Mouse (Mus musculus) MEL (cell line): ENCODE results near the gene Gm28048. TPM values are rescaled to one million over a fixed set of nuclear protein-coding genes. Genes with fewer than 3 reads are reported as not detected.
A peak's percentile ranks its signal among the peaks of the same experiment; 100 is the strongest.

Source experiments
- DNase-seq: peaks from one replicate; pipeline ENCODE4 v3.0.0; 2011; ENCODE audit warnings: low read depth, low spot score
- H3K27ac ChIP-seq: 2 replicates; pipeline ENCODE4 v1.5.1; 2012; ENCODE audit warnings: low read depth, mild to moderate bottlenecking, control low read depth, low read length, moderate library complexity; ENCODE audit not compliant: control insufficient read depth
- H3K27me3 ChIP-seq, 2 experiments: fragments of 150-350 bp in 1 of 2; sonication (generic) in 1 of 2; 2 replicates each; pipeline ENCODE4 v1.6.1; 2012; ENCODE audit warnings: low read length in 2 of 2, mild to moderate bottlenecking in 2 of 2, improper control_type of control experiment in 1 of 2, moderate library complexity in 1 of 2; ENCODE audit not compliant: insufficient read depth in 2 of 2, control insufficient read depth in 1 of 2
- H3K36me3 ChIP-seq, 2 experiments: 2 replicates each; pipeline ENCODE4 v1.6.1; 2012 to 2014; ENCODE audit warnings: low read length in 2 of 2, improper control_type of control experiment in 1 of 2, inconsistent platforms in 1 of 2, mild to moderate bottlenecking in 1 of 2; ENCODE audit not compliant: insufficient read depth in 2 of 2, control insufficient read depth in 1 of 2
- H3K4me1 ChIP-seq, 2 experiments: fragments of 150-350 bp in 1 of 2; sonication (generic) in 1 of 2; 2 replicates each; pipeline ENCODE4 v1.6.1; 2012; ENCODE audit warnings: low read length in 2 of 2, improper control_type of control experiment in 1 of 2, mild to moderate bottlenecking in 1 of 2; ENCODE audit not compliant: insufficient read depth in 2 of 2, control insufficient read depth in 1 of 2
- H3K4me3 ChIP-seq, 2 experiments: fragments of 150-350 bp in 1 of 2; sonication (generic) in 1 of 2; 2 replicates each; pipeline ENCODE4 v1.5.1; 2012; ENCODE audit warnings: low read depth in 2 of 2, low read length in 2 of 2, mild to moderate bottlenecking in 2 of 2, moderate library complexity in 2 of 2, control low read depth in 1 of 2, improper control_type of control experiment in 1 of 2; ENCODE audit not compliant: control insufficient read depth in 1 of 2, insufficient read depth in 1 of 2
- H3K79me2 ChIP-seq: 2 replicates; pipeline ENCODE4 v1.6.1; 2012; ENCODE audit warnings: mild to moderate bottlenecking, low read length, moderate library complexity; ENCODE audit not compliant: control insufficient read depth, poor library complexity, insufficient read depth
- H3K9ac ChIP-seq: 2 replicates; pipeline ENCODE4 v1.6.1; 2012; ENCODE audit warnings: low read depth, mild to moderate bottlenecking, control low read depth, low read length, moderate library complexity; ENCODE audit not compliant: control insufficient read depth, poor library complexity, severe bottlenecking
- H3K9me3 ChIP-seq: fragments of 150-350 bp; sonication (generic); replicated peaks from 2 replicates; pipeline ENCODE4 v1.6.1; 2012; ENCODE audit warnings: mild to moderate bottlenecking, low read length, improper control_type of control experiment, moderate library complexity; ENCODE audit not compliant: insufficient read depth
- BHLHE40 ChIP-seq: IDR thresholded peaks from 2 replicates; pipeline ENCODE4 v1.6.1; 2012; ENCODE audit warnings: low read depth, mild to moderate bottlenecking, inconsistent platforms, low read length, improper control_type of control experiment, borderline replicate concordance
- CHD1 ChIP-seq: IDR thresholded peaks from 2 replicates; pipeline ENCODE4 v1.6.1; 2012; ENCODE audit warnings: low read depth, mild to moderate bottlenecking, inconsistent platforms, low read length, improper control_type of control experiment
- CTCF ChIP-seq, 3 experiments: IDR thresholded peaks in 2 of 3; conservative IDR thresholded peaks in 1 of 3; 2 replicates each; pipeline ENCODE4 v1.5.1; 2011 to 2012; ENCODE audit warnings: low read length in 3 of 3, low read depth in 2 of 3, mild to moderate bottlenecking in 2 of 3, improper control_type of control experiment in 1 of 3, inconsistent platforms in 1 of 3, mixed read lengths in 1 of 3, moderate library complexity in 1 of 3; ENCODE audit not compliant: control insufficient read depth in 1 of 3, insufficient read depth in 1 of 3, poor library complexity in 1 of 3, severe bottlenecking in 1 of 3
- E2F4 ChIP-seq: IDR thresholded peaks from 2 replicates; pipeline ENCODE4 v1.6.1; 2011; ENCODE audit warnings: low read depth, low read length, improper control_type of control experiment, borderline replicate concordance
- ELF1 ChIP-seq: IDR thresholded peaks from 2 replicates; pipeline ENCODE4 v1.6.1; 2014; ENCODE audit warnings: low read depth, mild to moderate bottlenecking, inconsistent platforms, low read length, improper control_type of control experiment, moderate library complexity
- ETS1 ChIP-seq: IDR thresholded peaks from 2 replicates; pipeline ENCODE4 v1.6.1; 2012; ENCODE audit warnings: low read depth, mild to moderate bottlenecking, inconsistent platforms, low read length, improper control_type of control experiment, moderate library complexity
- GATA1 ChIP-seq: IDR thresholded peaks from 2 replicates; pipeline ENCODE4 v1.6.1; 2011; ENCODE audit warnings: low read depth, low read length, improper control_type of control experiment
- HCFC1 ChIP-seq: IDR thresholded peaks from 2 replicates; pipeline ENCODE4 v1.6.1; 2012; ENCODE audit warnings: low read depth, mild to moderate bottlenecking, inconsistent platforms, low read length, improper control_type of control experiment, moderate library complexity
- JUND ChIP-seq: IDR thresholded peaks from 2 replicates; pipeline ENCODE4 v1.6.1; 2011; ENCODE audit warnings: low read depth, mild to moderate bottlenecking, improper control_type of control experiment, low read length
- KAT2A ChIP-seq: conservative IDR thresholded peaks from 2 replicates; pipeline ENCODE4 v1.6.1; 2012; ENCODE audit warnings: low read depth, low read length, improper control_type of control experiment, inconsistent platforms
- MAFK ChIP-seq: IDR thresholded peaks from 2 replicates; pipeline ENCODE4 v1.6.1; 2011; ENCODE audit warnings: low read depth, mild to moderate bottlenecking, low read length, improper control_type of control experiment, borderline replicate concordance
- MAX ChIP-seq: IDR thresholded peaks from 2 replicates; pipeline ENCODE4 v1.6.1; 2011; ENCODE audit warnings: low read length, improper control_type of control experiment
- MAZ ChIP-seq: IDR thresholded peaks from 2 replicates; pipeline ENCODE4 v1.6.1; 2012; ENCODE audit warnings: low read depth, mild to moderate bottlenecking, inconsistent platforms, low read length, improper control_type of control experiment
- MEF2A ChIP-seq: IDR thresholded peaks from 2 replicates; pipeline ENCODE4 v1.6.1; 2014; ENCODE audit warnings: low read depth, mild to moderate bottlenecking, inconsistent platforms, low read length, improper control_type of control experiment; ENCODE audit not compliant: poor library complexity, insufficient replicate concordance, severe bottlenecking; ENCODE audit errors: extremely low read depth
- MXI1 ChIP-seq: IDR thresholded peaks from 2 replicates; pipeline ENCODE4 v1.6.1; 2011; ENCODE audit warnings: mild to moderate bottlenecking, low read depth, low read length, improper control_type of control experiment
- MYB ChIP-seq: IDR thresholded peaks from 2 replicates; pipeline ENCODE4 v1.6.1; 2011; ENCODE audit warnings: mild to moderate bottlenecking, low read depth, low read length, improper control_type of control experiment
- MYC ChIP-seq: IDR thresholded peaks from 2 replicates; pipeline ENCODE4 v1.6.1; 2011; ENCODE audit warnings: low read depth, mild to moderate bottlenecking, low read length, improper control_type of control experiment, moderate library complexity
- NRF1 ChIP-seq: IDR thresholded peaks from 2 replicates; pipeline ENCODE4 v1.6.1; 2014; ENCODE audit warnings: low read depth, mild to moderate bottlenecking, inconsistent platforms, low read length, improper control_type of control experiment, moderate library complexity; ENCODE audit not compliant: poor library complexity, insufficient read depth, severe bottlenecking
- POLR2A ChIP-seq, 2 experiments: IDR thresholded peaks; 2 replicates each; pipeline ENCODE4 v1.6.1; 2011 to 2012; ENCODE audit warnings: low read length in 2 of 2, mild to moderate bottlenecking in 2 of 2, control low read depth in 1 of 2, improper control_type of control experiment in 1 of 2, low read depth in 1 of 2, moderate library complexity in 1 of 2; ENCODE audit not compliant: control insufficient read depth in 1 of 2, insufficient read depth in 1 of 2, poor library complexity in 1 of 2
- POLR2AphosphoS2 ChIP-seq: IDR thresholded peaks from 2 replicates; pipeline ENCODE4 v1.6.1; 2011; ENCODE audit warnings: low read length, improper control_type of control experiment
- RCOR1 ChIP-seq: IDR thresholded peaks from 2 replicates; pipeline ENCODE4 v1.6.1; 2012; ENCODE audit warnings: low read depth, mild to moderate bottlenecking, inconsistent platforms, low read length, improper control_type of control experiment
- SIN3A ChIP-seq: IDR thresholded peaks from 2 replicates; pipeline ENCODE4 v1.6.1; 2012; ENCODE audit warnings: low read length, improper control_type of control experiment, inconsistent platforms
- SMC3 ChIP-seq: IDR thresholded peaks from 2 replicates; pipeline ENCODE4 v1.6.1; 2011; ENCODE audit warnings: low read depth, low read length, improper control_type of control experiment
- TAL1 ChIP-seq: IDR thresholded peaks from 2 replicates; pipeline ENCODE4 v1.6.1; 2012; ENCODE audit warnings: mild to moderate bottlenecking, inconsistent platforms, low read length, moderate library complexity, mixed read lengths
- TBP ChIP-seq: IDR thresholded peaks from 2 replicates; pipeline ENCODE4 v1.8.0; 2011; ENCODE audit warnings: low read depth, low read length, improper control_type of control experiment
- UBTF ChIP-seq: IDR thresholded peaks from 2 replicates; pipeline ENCODE4 v1.6.1; 2012; ENCODE audit warnings: low read depth, mild to moderate bottlenecking, inconsistent platforms, low read length, improper control_type of control experiment, moderate library complexity, borderline replicate concordance; ENCODE audit not compliant: insufficient read depth
- USF1 ChIP-seq: IDR thresholded peaks from 2 replicates; pipeline ENCODE4 v1.6.1; 2014; ENCODE audit warnings: low read depth, mild to moderate bottlenecking, inconsistent platforms, low read length, improper control_type of control experiment, moderate library complexity
- USF2 ChIP-seq, 2 experiments: IDR thresholded peaks; 2 replicates each; pipeline ENCODE4 v1.6.1; 2011 to 2012; ENCODE audit warnings: improper control_type of control experiment in 2 of 2, low read length in 2 of 2, borderline replicate concordance in 1 of 2, inconsistent platforms in 1 of 2, low read depth in 1 of 2, mild to moderate bottlenecking in 1 of 2; ENCODE audit not compliant: insufficient read depth in 1 of 2
- ZC3H11A ChIP-seq: IDR thresholded peaks from 2 replicates; pipeline ENCODE4 v1.6.1; 2012; ENCODE audit warnings: low read depth, mild to moderate bottlenecking, inconsistent platforms, low read length, improper control_type of control experiment
- ZKSCAN1 ChIP-seq: IDR thresholded peaks from 2 replicates; pipeline ENCODE4 v1.6.1; 2012; ENCODE audit warnings: low read depth, mild to moderate bottlenecking, inconsistent platforms, low read length, improper control_type of control experiment, moderate library complexity
- ZMIZ1 ChIP-seq: IDR thresholded peaks from 2 replicates; pipeline ENCODE4 v1.6.1; 2012; ENCODE audit warnings: low read depth, mild to moderate bottlenecking, inconsistent platforms, low read length, improper control_type of control experiment, moderate library complexity
- polyA plus RNA-seq, 2 experiments: library from polyadenylated mRNA; stranded (reverse) in 1 of 2; unstranded in 1 of 2; fragments of >175 nt in 1 of 2; fragments of >200 nt in 1 of 2; gene quantifications; 2 replicates each; pipeline versions ENCODE4 v1.2.1 to v1.2.4; 2012; ENCODE audit warnings: low replicate concordance in 2 of 2, low read depth in 1 of 2; ENCODE audit not compliant: insufficient read length in 2 of 2, insufficient read depth in 1 of 2, missing spikeins in 1 of 2
- total RNA-seq: library from RNA; depleted of rRNA; stranded (reverse); fragments of 300-350 nt; gene quantifications from 2 replicates; pipeline ENCODE4 v1.2.3, GENCODE M21; 2012

The Gm28048 gene
- total and polyA plus RNA-seq, 3 experiments = 8.6 to 15.0 TPM; not detected in 1

DNA sequence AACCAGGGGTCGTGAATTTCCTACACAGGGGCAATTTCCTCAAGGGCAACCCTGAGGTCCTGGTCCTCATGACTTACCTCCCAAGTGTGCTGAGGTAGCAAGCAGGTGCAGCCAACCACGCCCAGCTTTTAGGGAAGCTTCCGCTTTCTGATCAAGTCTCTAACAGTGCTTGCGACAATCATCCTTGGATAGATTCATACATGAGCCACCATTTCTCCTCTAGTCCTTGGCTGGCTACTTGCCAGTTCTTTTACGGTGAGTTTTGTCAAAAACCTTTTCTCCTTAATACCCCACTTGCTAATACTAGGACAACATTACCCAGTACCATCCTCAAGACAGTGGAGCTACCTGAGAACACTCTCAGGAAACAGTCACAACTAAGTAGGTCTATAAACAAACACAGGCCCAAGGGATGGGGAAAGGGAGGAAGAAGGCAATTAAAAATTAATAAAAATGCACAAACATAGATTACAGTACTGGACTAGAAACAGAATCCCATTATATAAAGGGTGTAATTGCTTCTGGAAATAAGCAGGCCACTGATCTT, 133.2 kb downstream of the Gm28048 start (continued):
- TF ChIP-seq RCOR1 (no peak), SMC3 (no peak), MAZ (no peak), ELF1 (peak; percentile 22; the same call in 1 of the 2 replicates), MXI1 (peak; percentile 86), MAFK (no peak), SIN3A (no peak), GATA1 (no peak), BHLHE40 (no peak), ZMIZ1 (no peak), MYB (no peak), HCFC1 (no peak)

DNA sequence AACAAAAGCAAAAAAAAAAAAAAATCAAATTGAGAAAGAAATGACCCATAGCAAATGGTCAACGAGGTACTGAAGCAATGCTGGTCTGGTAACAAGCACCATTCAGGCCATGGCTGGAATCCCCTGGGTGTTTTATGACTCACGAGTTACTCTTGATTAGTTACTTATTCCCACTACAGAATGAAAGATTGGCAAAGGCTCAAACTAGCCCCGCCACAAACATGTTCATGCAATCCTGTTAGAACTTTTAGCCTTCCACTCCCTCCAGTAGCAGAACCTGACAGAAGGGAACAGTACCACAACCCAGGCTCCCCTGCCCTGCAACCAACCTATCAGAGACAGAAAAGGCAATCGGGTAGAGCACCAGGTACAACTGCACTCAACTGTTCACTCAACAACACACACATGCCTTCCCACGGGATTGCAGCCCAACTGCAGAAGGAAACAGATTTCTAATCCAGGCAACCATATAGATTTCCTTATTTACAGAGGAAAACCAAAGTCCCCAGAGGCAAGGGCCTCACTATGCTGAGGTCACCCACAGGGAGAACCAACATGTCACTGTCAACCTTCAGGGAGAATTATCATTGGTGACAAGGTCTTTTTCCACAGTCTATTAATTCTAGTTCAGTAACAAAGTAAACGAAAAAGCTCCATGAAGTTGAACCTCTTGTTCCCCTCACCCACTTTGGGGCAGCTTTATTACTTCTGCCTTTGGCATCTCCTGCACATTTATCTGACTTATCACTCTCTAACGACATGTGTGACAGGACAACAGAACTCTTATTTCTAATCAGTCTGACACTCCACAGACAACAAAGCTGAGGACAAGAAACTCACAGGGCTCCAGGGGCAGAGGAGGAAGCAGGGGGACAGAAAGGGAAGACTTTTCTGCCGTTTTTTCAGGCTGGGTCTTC, 133.9 kb downstream of the Gm28048 start:
- Histone ChIP-seq H3K27ac (peak overlapping the region; percentile 91), H3K27me3 (no peaks in the 10 kb centered on the region), H3K36me3 (peaks cover 0 to 94% of the 10 kb centered on the region in 2 experiments; a peak in 2 of 4 replicates), H3K9me3 (no peaks in the 10 kb centered on the region), H3K79me2 (peaks cover 76% of the 10 kb centered on the region), H3K4me3 (peak overlapping the region; percentile 16 to 27), H3K4me1 (peaks cover 67 to 71% of the 10 kb centered on the region in 2 experiments), H3K9ac (peak overlapping the region; percentile 38)
- peak; percentile 88 for DNase-seq
- TF ChIP-seq TAL1 (no peak), ZC3H11A (no peak), SMC3 (no peak), USF2 (IDR thresholded peaks at IDR 0.05; ENCODE audit: borderline replicate concordance in 1 of 2, insufficient read depth in 1 of 2, low read depth in 1 of 2, low read length in 2 of 2) (no peak), POLR2AphosphoS2 (no peak), TBP (no peak), ZKSCAN1 (no peak), USF1 (no peak), CTCF (IDR thresholded peaks at IDR 0.05 in 2 of 3, conservative IDR thresholded peaks at IDR 0.05 in 1 of 3; ENCODE audit: control insufficient read depth in 1 of 3, insufficient read depth in 1 of 3, low read depth in 2 of 3, low read length in 3 of 3, poor library complexity in 1 of 3, severe bottlenecking in 1 of 3) (no peak), NRF1 (no peak), JUND (no peak), SIN3A (peak; percentile 89), HCFC1 (no peak), UBTF (no peak), KAT2A (peak; percentile 37; the same call in 1 of the 2 replicates), RCOR1 (peak; percentile 83), MEF2A (no peak), E2F4 (no peak), MAX (no peak), ETS1 (peak; percentile 94), POLR2A (IDR thresholded peaks at IDR 0.05; ENCODE audit: control insufficient read depth in 1 of 2, insufficient read depth in 1 of 2, low read depth in 1 of 2, low read length in 2 of 2, poor library complexity in 1 of 2) (no peak), GATA1 (peak; percentile 91), CHD1 (peak; percentile 29; the same call in 1 of the 2 replicates), MYC (no peak; the same call in 1 of the 2 replicates), MXI1 (peak; percentile 92), MAFK (peak; percentile 10; the same call in 1 of the 2 replicates)
